Mouse (Mus musculus) layer of hippocampus, adult 9-10 months (tissue): ENCODE measurements at regions not wholly inside any gene's neighbourhood (a gene's known extent, or its start where the extent isn't known, plus 50 kb on each side); places are given as distances from the start of the nearest gene placed in this dataset.
A peak's percentile ranks its signal among the peaks of the same experiment; 100 is the strongest.
"Not testable (repeated sequence)": the region's sequence is repeated elsewhere in the genome, so short reads cannot be mapped to it uniquely, and the experiment has no call there.

Source experiments
- DNase-seq: peaks from one replicate; pipeline ENCODE4 v3.0.0; 2022; ENCODE audit warnings: low spot score

GRCm38 (mm10) chr12:9655794-9656193 lies 85.9 kb downstream of the Osr1 start:
- no peak for DNase-seq

GRCm38 (mm10) chr12:9656324-9656723 lies 86.4 kb downstream of the Osr1 start:
- no peak for DNase-seq

DNA sequence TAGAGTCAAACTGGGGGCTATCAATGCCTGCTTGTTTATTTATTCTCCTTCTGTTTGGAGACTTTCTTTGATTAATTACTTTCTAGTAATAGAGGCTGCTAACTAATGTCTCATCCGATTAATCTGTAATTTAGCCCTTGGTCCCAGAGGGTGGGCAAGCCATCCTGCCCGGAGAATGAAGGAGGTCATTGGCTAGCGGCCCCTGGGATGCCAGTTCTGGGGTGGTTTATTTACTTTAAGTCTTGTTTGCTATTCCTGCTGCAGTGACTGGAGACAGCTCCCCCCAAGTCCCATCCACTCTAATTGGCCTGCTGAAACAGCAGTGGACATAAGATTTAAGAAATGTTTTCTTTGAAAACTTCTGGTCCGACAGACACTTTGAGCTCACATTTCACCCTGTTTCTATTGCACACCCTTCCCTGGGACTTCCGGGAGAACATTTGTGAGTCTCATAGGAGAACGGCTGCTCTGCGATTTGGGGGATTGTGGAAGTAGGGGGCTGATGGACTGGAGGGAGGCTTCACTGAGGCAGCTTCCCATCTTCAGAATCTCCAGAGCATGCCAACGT lies 87.4 kb downstream of the Osr1 start:
- no peak for DNase-seq

DNA sequence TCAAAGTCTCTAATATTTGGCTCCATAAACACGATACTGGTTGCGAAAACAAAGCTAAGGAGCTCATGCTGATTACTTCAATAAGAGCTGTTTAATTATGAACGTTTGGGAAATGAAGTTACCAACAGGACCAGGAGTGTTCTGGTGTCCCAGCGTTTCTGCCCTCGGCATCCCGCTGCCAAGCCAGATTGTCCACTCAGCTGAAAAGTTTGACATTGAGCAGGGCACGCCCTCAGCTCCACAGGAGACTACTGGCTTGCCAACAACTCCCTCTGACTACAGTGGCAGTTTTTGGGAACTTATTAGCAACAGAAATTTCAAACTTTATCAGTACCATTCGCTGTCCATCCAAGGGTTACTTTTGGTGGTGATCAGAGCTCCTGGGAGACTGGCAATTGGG lies 87.9 kb downstream of the Osr1 start:
- DNase-seq: no peak

DNA sequence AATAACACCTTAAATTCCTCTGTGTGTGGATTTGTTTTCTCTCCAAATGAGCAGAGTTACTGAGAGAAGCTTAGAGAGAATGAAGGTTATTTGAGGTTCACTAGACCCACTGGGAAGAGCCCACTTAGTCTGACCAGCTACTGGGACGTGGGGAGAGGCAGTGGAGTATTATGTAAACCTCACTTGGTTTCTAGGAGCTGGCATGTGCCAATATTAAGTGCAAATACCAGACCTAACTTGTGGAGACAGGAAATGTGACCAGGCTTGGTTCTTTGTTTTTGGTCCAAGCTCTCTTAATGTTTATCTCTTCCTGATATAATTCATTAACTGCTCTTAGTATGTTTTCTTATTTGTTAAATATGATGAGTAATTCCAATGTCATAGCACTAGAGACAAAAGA lies 90.4 kb downstream of the Osr1 start:
- DNase-seq: no peak

GRCm38 (mm10) chr12:9688776-9689175 lies 118.9 kb downstream of the Osr1 start:
- no peak for DNase-seq

DNA sequence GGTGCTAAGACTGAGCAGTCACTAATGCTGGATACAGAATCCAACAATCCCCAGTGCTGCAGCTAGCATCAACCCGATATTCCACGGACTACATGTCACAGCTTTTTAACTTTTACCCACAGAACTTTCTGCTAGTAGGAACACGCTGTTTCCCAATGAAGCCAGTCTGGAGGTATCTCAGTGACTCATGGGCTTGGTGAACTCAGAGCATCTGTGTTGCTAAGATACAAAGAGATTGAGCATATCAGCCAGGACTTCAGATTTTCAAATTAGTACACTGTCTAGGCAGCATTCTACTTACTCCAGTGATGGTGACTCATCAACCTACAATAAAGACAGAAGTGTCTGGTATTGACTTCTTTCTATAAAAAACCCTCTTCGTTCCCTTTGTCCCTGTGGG lies 119.6 kb downstream of the Osr1 start:
- peak; percentile 64 for DNase-seq

DNA sequence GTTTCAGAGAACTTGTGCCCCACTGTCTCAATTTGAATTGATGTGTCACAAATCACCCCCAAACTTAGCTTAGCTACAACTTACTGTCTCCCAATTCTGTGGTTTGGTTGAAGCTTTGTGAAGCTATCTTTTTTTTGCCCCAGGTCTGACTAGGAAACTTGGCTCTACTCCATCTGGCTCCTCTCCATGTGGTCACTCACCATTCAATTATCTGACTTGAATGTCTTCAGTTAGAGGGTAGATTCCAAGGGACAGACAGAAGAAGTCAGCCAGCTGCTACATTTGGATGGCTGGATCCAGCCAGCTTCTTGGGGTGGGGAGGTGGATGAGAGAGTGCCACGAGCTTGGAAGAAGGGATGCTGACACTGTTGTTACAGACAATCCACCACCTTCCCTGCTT lies 163.0 kb downstream of the Osr1 start:
- no peak for DNase-seq

- no peak for DNase-seq
These were observed 174.9 kb downstream of the Osr1 start for GRCm38 (mm10) chr12:9744709-9745395.

DNA sequence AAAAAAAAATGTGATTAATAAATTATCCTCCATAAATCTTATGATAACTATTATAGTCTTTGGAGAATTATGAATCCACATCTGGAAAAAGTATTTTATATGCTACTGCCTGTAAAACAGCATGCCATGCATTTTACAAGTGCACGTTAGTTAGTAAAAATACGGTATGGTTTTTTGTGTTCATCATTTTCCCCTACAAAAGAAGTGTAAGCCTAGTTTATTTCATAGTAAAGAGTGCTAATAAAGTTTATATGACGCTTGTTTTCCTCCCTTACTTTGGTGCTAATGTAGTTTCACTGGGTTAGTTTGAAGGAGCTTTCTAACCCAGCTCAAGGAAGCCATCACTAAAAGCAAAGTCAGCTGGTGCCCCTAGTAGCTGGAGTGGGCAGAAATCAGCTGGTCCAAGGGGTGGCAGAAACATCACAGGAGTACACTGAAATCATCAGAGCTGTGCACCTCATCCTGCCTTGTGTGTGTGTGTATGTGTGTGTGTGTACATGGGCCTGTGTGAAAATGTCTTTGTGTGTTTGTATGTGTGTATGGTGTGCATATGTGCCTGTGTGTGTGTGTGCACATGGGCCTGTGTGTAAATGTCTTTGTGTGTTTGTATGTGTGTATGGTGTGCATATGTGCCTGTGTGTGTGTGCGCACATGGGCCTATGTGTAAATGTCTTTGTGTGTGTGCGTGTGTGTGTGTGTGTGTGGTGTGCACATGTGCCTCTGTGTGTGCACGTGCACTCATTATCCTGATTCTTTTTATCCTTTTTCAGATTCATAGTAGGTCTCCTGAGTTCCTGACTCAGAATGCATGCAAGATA lies 181.6 kb downstream of the Osr1 start:
- DNase-seq: no peak

- no peak for DNase-seq
These were observed 182.1 kb downstream of the Osr1 start for GRCm38 (mm10) chr12:9752079-9752450.

GRCm38 (mm10) chr12:9756411-9756810 lies 186.5 kb downstream of the Osr1 start:
- no peak for DNase-seq

DNA sequence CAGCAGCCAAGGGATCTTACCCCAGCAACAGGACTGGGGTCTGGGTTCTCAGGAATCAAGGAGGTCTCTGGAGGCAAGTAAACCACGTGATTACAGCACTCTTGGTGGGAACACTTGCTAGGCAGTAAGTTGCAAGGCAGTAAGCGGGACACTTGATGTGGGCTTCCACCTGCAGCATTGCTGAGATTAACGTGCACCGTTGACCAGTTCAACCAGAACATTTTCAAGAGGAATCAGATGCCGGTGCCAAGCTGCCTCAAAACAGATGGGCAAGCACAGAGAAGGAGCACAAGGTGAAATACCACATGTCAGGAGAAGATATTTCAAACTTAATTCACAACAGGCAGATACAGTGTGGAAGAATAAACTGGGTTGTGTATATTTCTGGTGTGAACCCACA lies 190.9 kb downstream of the Osr1 start:
- no peak for DNase-seq

DNA sequence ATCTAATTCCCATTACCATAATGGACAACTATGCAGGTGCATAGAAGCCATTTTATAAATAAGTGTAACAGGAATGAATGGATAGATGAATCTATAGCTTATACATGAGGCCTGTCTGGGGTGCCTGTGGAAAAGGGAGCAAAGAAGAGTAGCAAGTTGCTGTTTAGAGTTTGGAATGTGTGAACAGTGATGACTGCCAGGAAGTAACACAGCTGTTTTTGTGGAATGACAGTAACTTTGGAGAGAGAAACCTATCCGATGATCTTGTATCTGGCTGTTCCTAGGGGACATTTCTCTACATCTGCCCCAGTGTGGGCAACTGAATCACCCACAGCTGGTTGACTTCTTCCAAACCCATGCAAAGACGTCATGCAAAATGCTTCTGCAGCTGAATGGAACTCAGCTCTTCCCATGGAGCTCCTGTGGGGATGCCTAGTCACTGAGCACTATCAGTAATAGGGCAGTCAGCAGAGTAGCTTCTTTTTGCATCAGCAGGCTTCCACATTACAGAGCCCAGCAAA lies 192.4 kb downstream of the Osr1 start:
- DNase-seq: not testable (repeated sequence)

GRCm38 (mm10) chr12:9762842-9763241 lies 192.9 kb downstream of the Osr1 start:
- DNase-seq: no peak

DNA sequence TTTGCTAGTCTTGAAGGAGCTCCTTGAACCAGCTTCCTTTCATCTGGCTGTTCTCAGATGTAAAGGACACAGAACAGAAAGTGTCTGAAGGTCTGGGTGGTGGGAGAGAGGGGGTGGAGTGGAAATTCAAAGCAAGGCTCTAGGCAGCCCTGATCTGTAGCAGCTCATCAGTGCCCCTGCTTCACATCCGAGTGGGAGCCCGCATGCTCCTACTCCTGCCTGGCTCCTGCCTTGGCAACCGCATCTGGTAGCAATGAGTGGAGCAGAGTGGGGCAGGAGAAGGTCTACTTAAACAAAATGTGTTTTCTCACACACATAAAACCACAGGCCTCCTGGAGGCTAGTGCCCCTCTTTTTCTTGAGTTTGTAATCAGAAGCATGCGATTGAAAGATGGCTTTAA lies 201.0 kb downstream of the Osr1 start:
- no peak for DNase-seq

DNA sequence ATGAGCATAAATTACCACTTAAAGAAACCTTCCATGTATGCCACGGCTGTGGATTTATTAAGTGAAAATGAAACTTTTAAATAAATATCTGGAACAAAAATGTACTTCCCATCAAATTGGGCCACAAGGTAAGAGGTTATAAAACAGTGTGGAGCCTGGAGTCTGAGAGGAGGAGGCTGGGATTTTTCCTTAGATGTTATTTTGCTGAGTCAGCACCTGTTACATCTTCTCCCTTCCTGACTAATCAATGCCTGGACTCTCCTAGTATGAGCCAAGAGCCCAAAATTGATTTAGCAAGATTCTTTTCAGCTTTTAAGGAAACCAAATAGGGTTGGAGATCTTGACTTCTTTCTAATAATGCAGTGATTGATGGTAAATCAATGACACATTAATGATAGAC lies 203.0 kb downstream of the Osr1 start:
- no peak for DNase-seq

DNA sequence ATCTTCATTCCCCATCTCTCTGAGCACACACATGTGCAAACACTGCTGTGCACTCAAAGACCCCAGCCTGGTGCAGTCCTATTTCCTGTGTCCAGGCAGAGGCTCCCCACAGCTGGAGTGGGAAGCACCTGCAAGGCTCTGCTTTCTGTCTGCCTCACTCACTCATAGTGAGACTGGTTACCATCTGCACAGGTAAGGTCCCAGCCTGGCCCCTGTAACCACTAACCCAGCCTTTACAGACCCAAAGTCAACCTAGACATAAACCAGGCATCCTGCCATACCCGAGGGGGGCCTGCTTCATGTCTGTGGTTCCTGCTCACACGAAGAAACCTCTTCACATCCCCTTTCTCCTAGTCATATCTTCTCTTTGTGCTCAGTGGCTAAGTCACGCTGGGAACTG lies 232.4 kb downstream of the Osr1 start:
- DNase-seq: no peak

DNA sequence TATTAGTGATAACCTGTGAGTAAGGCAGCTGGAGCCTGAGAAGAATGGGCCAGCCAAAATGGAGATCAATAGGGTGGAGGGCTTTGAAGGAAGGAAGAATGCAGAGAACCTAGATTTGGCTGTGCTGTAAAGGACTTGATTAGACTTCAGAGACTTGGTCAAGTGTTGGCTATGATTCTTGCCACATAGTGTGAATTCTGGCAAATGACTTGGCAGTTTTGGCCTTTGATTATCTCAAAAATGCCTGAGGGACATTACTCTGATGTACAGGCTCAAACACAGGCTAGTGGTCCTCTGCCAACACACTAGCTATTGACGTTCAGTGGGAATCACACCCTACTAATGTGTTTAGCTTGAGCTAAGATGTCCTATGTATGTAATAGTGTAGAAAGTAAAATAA lies 237.5 kb downstream of the Osr1 start:
- DNase-seq: no peak

DNA sequence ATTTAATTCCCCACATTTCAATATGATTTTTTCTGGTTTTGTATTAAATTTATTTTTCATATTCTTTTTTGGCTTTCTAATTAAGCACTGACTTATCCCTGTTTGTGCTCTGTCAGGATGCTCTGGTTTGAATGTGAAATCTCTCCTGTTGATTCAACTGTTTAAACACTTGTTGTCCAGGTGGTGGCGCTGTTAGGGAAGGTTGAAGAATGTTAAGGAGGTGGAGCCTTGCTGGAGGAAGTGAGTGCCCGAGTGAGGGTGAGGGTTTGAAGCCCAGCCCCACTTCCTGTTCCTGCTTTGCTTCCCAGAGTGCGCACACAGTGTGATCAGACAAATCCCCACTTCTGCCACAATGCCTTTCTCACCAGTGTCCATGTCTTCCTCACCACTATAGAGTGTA lies 263.4 kb downstream of the Osr1 start:
- no peak for DNase-seq

GRCm38 (mm10) chr12:9839198-9839845 lies 269.4 kb downstream of the Osr1 start:
- DNase-seq: no peak

- DNase-seq: no peak
These were observed 270.0 kb downstream of the Osr1 start for GRCm38 (mm10) chr12:9839949-9840348.

GRCm38 (mm10) chr12:9847034-9847433 lies 277.1 kb downstream of the Osr1 start:
- no peak for DNase-seq
